Mouse (Mus musculus) MEL (cell line): ENCODE results near the gene Btaf1.

Source experiments
- CTCF ChIP-seq, 3 experiments: IDR thresholded peaks in 2 of 3; conservative IDR thresholded peaks in 1 of 3; 2 replicates each; pipeline ENCODE4 v1.5.1; 2011 to 2012; ENCODE audit warnings: low read length in 3 of 3, low read depth in 2 of 3, mild to moderate bottlenecking in 2 of 3, improper control_type of control experiment in 1 of 3, inconsistent platforms in 1 of 3, mixed read lengths in 1 of 3, moderate library complexity in 1 of 3; ENCODE audit not compliant: control insufficient read depth in 1 of 3, insufficient read depth in 1 of 3, poor library complexity in 1 of 3, severe bottlenecking in 1 of 3
- ELF1 ChIP-seq: IDR thresholded peaks from 2 replicates; pipeline ENCODE4 v1.6.1; 2014; ENCODE audit warnings: low read depth, mild to moderate bottlenecking, inconsistent platforms, low read length, improper control_type of control experiment, moderate library complexity
- GATA1 ChIP-seq: IDR thresholded peaks from 2 replicates; pipeline ENCODE4 v1.6.1; 2011; ENCODE audit warnings: low read depth, low read length, improper control_type of control experiment
- NRF1 ChIP-seq: IDR thresholded peaks from 2 replicates; pipeline ENCODE4 v1.6.1; 2014; ENCODE audit warnings: low read depth, mild to moderate bottlenecking, inconsistent platforms, low read length, improper control_type of control experiment, moderate library complexity; ENCODE audit not compliant: poor library complexity, insufficient read depth, severe bottlenecking

GRCm38 (mm10) chr19:37055976-37056556, 130.2 kb downstream of the Btaf1 start:
- no peak for TF ChIP-seq ELF1
- TF ChIP-seq GATA1: no peak
- TF ChIP-seq NRF1: no peak
- TF ChIP-seq CTCF (IDR thresholded peaks at IDR 0.05 in 2 of 3, conservative IDR thresholded peaks at IDR 0.05 in 1 of 3; ENCODE audit: control insufficient read depth in 1 of 3, insufficient read depth in 1 of 3, low read depth in 2 of 3, low read length in 3 of 3, poor library complexity in 1 of 3, severe bottlenecking in 1 of 3): no peak
